Mouse (Mus musculus) ES-Bruce4 (cell line): Measurements from ENCODE around the gene Sec62.

Experiments
- CTCF ChIP-seq: IDR thresholded peaks from one replicate; pipeline ENCODE4 v1.8.1; 2011; ENCODE audit warnings: low read depth, low read length
- EP300 ChIP-seq: IDR thresholded peaks from 2 replicates; pipeline ENCODE4 v1.6.1; 2011; ENCODE audit warnings: low read depth, low read length; ENCODE audit not compliant: insufficient read depth
- POLR2A ChIP-seq: IDR thresholded peaks from one replicate; pipeline ENCODE4 v1.8.1; 2011; ENCODE audit warnings: low read length; ENCODE audit not compliant: insufficient read depth

- no peak for TF ChIP-seq EP300
- no peak for TF ChIP-seq POLR2A
- no peak for TF ChIP-seq CTCF
These were observed 76.0 kb downstream of the Sec62 start for GRCm38 (mm10) chr3:30868625-30869024.
